Mouse (Mus musculus): Measurements from ENCODE around the gene Amy1. TPM values are rescaled to one million over a fixed set of nuclear protein-coding genes. Genes with fewer than 3 reads are reported as not detected.
"Not testable (repeated sequence)": the region's sequence is repeated elsewhere in the genome, so short reads cannot be mapped to it uniquely, and the experiment has no call there.

The Amy1 gene
- total RNA-seq (2012; rRNA removed) (0.23 and 0.27 TPM in 2 replicates), polyA plus RNA-seq (2012; ENCODE audit: insufficient read depth in 1 of 2, insufficient read length in 2 of 2, low read depth in 1 of 2, low replicate concordance in 2 of 2, missing spikeins in 1 of 2) (under 1 TPM in 1 of 2 experiments, not detected in 1; 0.81 TPM)

- no peak within 1 kb of the TSS for H3K27ac ChIP-seq (ENCODE audit: control insufficient read depth, low read depth, low read length)
- H3K9me3 ChIP-seq (replicated peaks; ENCODE audit: insufficient read depth, low read length), result no peaks in the 10 kb centered on the region
- DNase-seq (ENCODE audit: low read depth, low spot score), result no peak
- H3K36me3 ChIP-seq (ENCODE audit: control insufficient read depth in 1 of 2, insufficient read depth in 2 of 2, low read length in 2 of 2), result peaks cover 0 to 52% of the 10 kb centered on the region in 2 experiments; a peak in 2 of 4 replicates
- H3K79me2 ChIP-seq (ENCODE audit: control insufficient read depth, insufficient read depth, low read length, poor library complexity), result no peaks in the 10 kb centered on the region
- no peak within 1 kb of the TSS for H3K4me3 ChIP-seq (ENCODE audit: control insufficient read depth in 1 of 2, insufficient read depth in 1 of 2, low read depth in 2 of 2, low read length in 2 of 2)
- H3K4me1 ChIP-seq (ENCODE audit: control insufficient read depth in 1 of 2, insufficient read depth in 2 of 2, low read length in 2 of 2), result no peaks in the 10 kb centered on the region
- no peak for TF ChIP-seq JUND (IDR thresholded peaks at IDR 0.05; ENCODE audit: low read depth, low read length)
- no peak for TF ChIP-seq POLR2AphosphoS2 (IDR thresholded peaks at IDR 0.05; ENCODE audit: low read length)
- TF ChIP-seq HCFC1 (IDR thresholded peaks at IDR 0.05; ENCODE audit: low read depth, low read length), result no peak
- TF ChIP-seq MAFK (IDR thresholded peaks at IDR 0.05; ENCODE audit: borderline replicate concordance, low read depth, low read length), result no peak
- no peak for TF ChIP-seq ETS1 (IDR thresholded peaks at IDR 0.05; ENCODE audit: low read depth, low read length)
- TF ChIP-seq ZKSCAN1 (IDR thresholded peaks at IDR 0.05; ENCODE audit: low read depth, low read length), result no peak
- no peak for TF ChIP-seq USF1 (IDR thresholded peaks at IDR 0.05; ENCODE audit: low read depth, low read length)
- H3K9ac ChIP-seq (ENCODE audit: control insufficient read depth, low read depth, low read length, poor library complexity, severe bottlenecking), result no peak within 1 kb of the TSS
- H3K27me3 ChIP-seq (ENCODE audit: control insufficient read depth in 1 of 2, insufficient read depth in 2 of 2, low read length in 2 of 2), result no peaks in the 10 kb centered on the region
Measured at GRCm38 (mm10) chr3:113606599-113606998, at the start of gene Amy1. Gene Amy1 (minus strand): TSS chr3:113606699.

- no peaks in the 10 kb centered on the region for H3K36me3 ChIP-seq (ENCODE audit: control insufficient read depth in 1 of 2, insufficient read depth in 2 of 2, low read length in 2 of 2)
- DNase-seq (ENCODE audit: low read depth, low spot score), result no peak
- H3K79me2 ChIP-seq (ENCODE audit: control insufficient read depth, insufficient read depth, low read length, poor library complexity), result no peaks in the 10 kb centered on the region
- H3K4me1 ChIP-seq (ENCODE audit: control insufficient read depth in 1 of 2, insufficient read depth in 2 of 2, low read length in 2 of 2), result no peaks in the 10 kb centered on the region
- H3K27me3 ChIP-seq (ENCODE audit: control insufficient read depth in 1 of 2, insufficient read depth in 2 of 2, low read length in 2 of 2), result no peaks in the 10 kb centered on the region; a peak in 1 of 4 replicates
- no peak overlapping the region for H3K27ac ChIP-seq (ENCODE audit: control insufficient read depth, low read depth, low read length)
- TF ChIP-seq CHD2 (IDR thresholded peaks at IDR 0.05; ENCODE audit: low read length), result no peak
- no peak for TF ChIP-seq POLR2A (IDR thresholded peaks at IDR 0.05; ENCODE audit: control insufficient read depth in 1 of 2, insufficient read depth in 1 of 2, low read depth in 1 of 2, low read length in 2 of 2, poor library complexity in 1 of 2)
- no peak for TF ChIP-seq GABPA (IDR thresholded peaks at IDR 0.05; ENCODE audit: low read depth, low read length)
- TF ChIP-seq MEF2A (IDR thresholded peaks at IDR 0.05; ENCODE audit: extremely low read depth, insufficient replicate concordance, low read depth, low read length, poor library complexity, severe bottlenecking), result no peak
- no peak for TF ChIP-seq ZNF384 (IDR thresholded peaks at IDR 0.05; ENCODE audit: low read depth, low read length)
- no peak for TF ChIP-seq SIN3A (IDR thresholded peaks at IDR 0.05; ENCODE audit: low read length)
- TF ChIP-seq BHLHE40 (IDR thresholded peaks at IDR 0.05; ENCODE audit: borderline replicate concordance, low read depth, low read length), result no peak
- H3K9ac ChIP-seq (ENCODE audit: control insufficient read depth, low read depth, low read length, poor library complexity, severe bottlenecking), result no peak overlapping the region
- H3K4me3 ChIP-seq (ENCODE audit: control insufficient read depth in 1 of 2, insufficient read depth in 1 of 2, low read depth in 2 of 2, low read length in 2 of 2), result no peak overlapping the region
- no peaks in the 10 kb centered on the region for H3K9me3 ChIP-seq (replicated peaks; ENCODE audit: insufficient read depth, low read length)
Measured at GRCm38 (mm10) chr3:113654335-113654734, 47.8 kb upstream of the Amy1 start.

- TF ChIP-seq RAD21 (IDR thresholded peaks at IDR 0.05; ENCODE audit: low read depth, low read length), result peak; percentile 60
- peak in 1 of 3 experiments; percentile 41; a peak in 2 of 6 replicates for TF ChIP-seq CTCF (IDR thresholded peaks at IDR 0.05 in 2 of 3, conservative IDR thresholded peaks at IDR 0.05 in 1 of 3; ENCODE audit: control insufficient read depth in 1 of 3, insufficient read depth in 1 of 3, low read depth in 2 of 3, low read length in 3 of 3, poor library complexity in 1 of 3, severe bottlenecking in 1 of 3)
- TF ChIP-seq SMC3 (IDR thresholded peaks at IDR 0.05; ENCODE audit: low read depth, low read length), result peak; percentile 40
- H3K4me3 ChIP-seq (ENCODE audit: control insufficient read depth in 1 of 2, insufficient read depth in 1 of 2, low read depth in 2 of 2, low read length in 2 of 2); H3K9ac ChIP-seq (ENCODE audit: control insufficient read depth, low read depth, low read length, poor library complexity, severe bottlenecking); H3K36me3 ChIP-seq (ENCODE audit: control insufficient read depth in 1 of 2, insufficient read depth in 2 of 2, low read length in 2 of 2); H3K27ac ChIP-seq (ENCODE audit: control insufficient read depth, low read depth, low read length); H3K9me3 ChIP-seq (replicated peaks; ENCODE audit: insufficient read depth, low read length); H3K79me2 ChIP-seq (ENCODE audit: control insufficient read depth, insufficient read depth, low read length, poor library complexity); H3K27me3 ChIP-seq (ENCODE audit: control insufficient read depth in 1 of 2, insufficient read depth in 2 of 2, low read length in 2 of 2); H3K4me1 ChIP-seq (ENCODE audit: control insufficient read depth in 1 of 2, insufficient read depth in 2 of 2, low read length in 2 of 2): not testable (repeated sequence)
- DNase-seq (ENCODE audit: low read depth, low spot score), result peak; percentile 16
Measured at GRCm38 (mm10) chr3:113651386-113651785, 44.9 kb upstream of the Amy1 start.
